19 mouse cellular contexts compared by ENCODE assay signal in genomic region chr7:71368543-71369181, GRCm38 (mm10). TPM values are rescaled to one million over a fixed set of nuclear protein-coding genes. Genes with fewer than 3 reads are reported as not detected.
DNase-seq lines count a peak whose midpoint lies in the region; TF ChIP-seq lines count a peak whose summit lies in the region.
"Had no signal": no experiment of that assay in that cellular context is flagged by ENCODE, and none has a peak within 500 bp of the region (broad histone marks: within the 10 kb centered on the region; RNA-seq: fewer than 3 reads in every experiment).

No protein-coding gene starts in this region.

- TF ChIP-seq CTCF in gastrocnemius, adult 2 months (IDR thresholded peaks at IDR 0.05), result no peak

- intact Hi-C loops in gastrocnemius, adult 2 months (cut with DNase I), result no loop called here

- no peak for DNase-seq in gastrocnemius, adult 2 months
- DNase-seq in gastrocnemius, adult 8-10 months (ENCODE audit: low spot score in 2 of 2), result no peak
- DNase-seq in kidney, adult 9 months, result peak; percentile 32
- no peak for DNase-seq in kidney, postnatal 36 days
- DNase-seq in lung, postnatal 10 days, result peak; percentile 82
- DNase-seq in cerebellum, postnatal 10 days, result no peak
- DNase-seq in adrenal gland, adult 2 months, result no peak
- DNase-seq: adrenal gland, postnatal 10 days; forebrain, postnatal 0 days; layer of hippocampus, postnatal 36 days; retina, postnatal 1 day; thymus, adult 2 months had no signal

- H3K4me3 ChIP-seq in gastrocnemius, adult 2 months, result peak overlapping the region; percentile 21; the same call in 1 of the 2 replicates
- H3K4me3 ChIP-seq in brown adipose tissue, adult 24 weeks (ENCODE audit: insufficient read depth, low read depth, low read length), result no peak overlapping the region
- H3K4me3 ChIP-seq: embryonic facial prominence, embryonic 15.5 days; limb, embryonic 13.5 days; neural tube, embryonic 13.5 days had no signal

- H3K4me1 ChIP-seq in brown adipose tissue, adult 24 weeks (ENCODE audit: control insufficient read depth, insufficient read depth, insufficient read length, low read length), result peaks cover 12% of the 10 kb centered on the region
- H3K4me1 ChIP-seq: embryonic facial prominence, embryonic 15.5 days; limb, embryonic 13.5 days; neural tube, embryonic 13.5 days had no signal

- peak overlapping the region; percentile 59 for H3K27ac ChIP-seq in gastrocnemius, adult 2 months
- H3K27ac ChIP-seq in brown adipose tissue, adult 24 weeks (replicated peaks; ENCODE audit: low read depth, low read length), result peak overlapping the region; percentile 8
- H3K27ac ChIP-seq: embryonic facial prominence, embryonic 15.5 days; limb, embryonic 13.5 days; macrophage; neural tube, embryonic 13.5 days had no signal

RNA-seq across cellular contexts. Expression of gene Gm10295, which starts 17.4 kb away (rescaled TPM):
- not detected for total RNA-seq in gastrocnemius, adult 2 months (2021)
- not detected for total RNA-seq in gastrocnemius, adult 8-10 months (2022)
- not detected in 2 replicates for polyA plus RNA-seq in brown adipose tissue, adult 24 weeks (2012; ENCODE audit: insufficient read depth, insufficient read length, missing spikeins)
- total RNA-seq in adrenal gland, adult 2 months (2021), result not detected
- not detected in 2 replicates for polyA plus RNA-seq in adrenal gland, adult 2 months (2012; rRNA removed)
- total RNA-seq: adrenal gland, postnatal 10 days; forebrain, postnatal 0 days; heart, postnatal 25 days; layer of hippocampus, postnatal 36 days; midbrain, postnatal 0 days had no signal
- polyA plus RNA-seq: embryonic facial prominence, embryonic 15.5 days; forebrain, postnatal 0 days; limb, embryonic 13.5 days; macrophage; midbrain, postnatal 0 days; neural tube, embryonic 13.5 days; thymus, adult 2 months had no signal

Comparison
In these comparisons a context has a peak if more than half of its experiments do, and no peak if none do; other contexts are left out.
1. DNase-seq: peak in kidney, adult 9 months (single experiment) and lung, postnatal 10 days (single experiment); none in gastrocnemius, adult 2 months (single experiment), gastrocnemius, adult 8-10 months (0 of 2), kidney, postnatal 36 days (0 of 2), cerebellum, postnatal 10 days (0 of 2) and adrenal gland, adult 2 months (single experiment).